21 mouse cellular contexts compared by ENCODE assay signal in genomic region chr1:193047616-193048015, GRCm38 (mm10).
"Had no signal": no experiment of that assay in that cellular context is flagged by ENCODE, and none has a peak within 500 bp of the region (broad histone marks: within the 10 kb centered on the region; RNA-seq: fewer than 3 reads in every experiment).

No protein-coding gene starts in this region.

- DNase-seq: kidney, adult 11 months; kidney, adult 8-10 months; kidney, postnatal 10 days; kidney, postnatal 36 days; liver; lung, adult 18-20 months; lung, postnatal 10 days; lung, postnatal 36 days; spleen, adult 18-20 months; thymus, postnatal 25 days had no signal

- H3K27ac ChIP-seq: intestine, embryonic 15.5 days; kidney, embryonic 15.5 days; limb, embryonic 10.5 days; limb, embryonic 13.5 days; liver, embryonic 12.5 days; liver, embryonic 15.5 days; lung, embryonic 15.5 days; midbrain, embryonic 10.5 days; midbrain, embryonic 13.5 days; stomach, embryonic 15.5 days had no signal

- H3K4me1 ChIP-seq: intestine, embryonic 15.5 days; kidney, embryonic 15.5 days; limb, embryonic 10.5 days; limb, embryonic 13.5 days; liver, embryonic 12.5 days; liver, embryonic 15.5 days; lung, embryonic 15.5 days; megakaryocyte, embryonic 14.5 days; midbrain, embryonic 10.5 days; midbrain, embryonic 13.5 days; stomach, embryonic 15.5 days had no signal

- H3K36me3 ChIP-seq: intestine, embryonic 15.5 days; kidney, embryonic 15.5 days; limb, embryonic 10.5 days; limb, embryonic 13.5 days; liver, embryonic 12.5 days; liver, embryonic 15.5 days; lung, embryonic 15.5 days; midbrain, embryonic 10.5 days; midbrain, embryonic 13.5 days; stomach, embryonic 15.5 days had no signal

- H3K4me3 ChIP-seq: intestine, embryonic 15.5 days; kidney, embryonic 15.5 days; limb, embryonic 10.5 days; limb, embryonic 13.5 days; liver, embryonic 12.5 days; liver, embryonic 15.5 days; lung, embryonic 15.5 days; megakaryocyte, embryonic 14.5 days; midbrain, embryonic 10.5 days; midbrain, embryonic 13.5 days; stomach, embryonic 15.5 days had no signal

- H3K27me3 ChIP-seq: intestine, embryonic 15.5 days; kidney, embryonic 15.5 days; limb, embryonic 13.5 days; lung, embryonic 15.5 days; megakaryocyte, embryonic 14.5 days; midbrain, embryonic 13.5 days; stomach, embryonic 15.5 days had no signal
